Mouse (Mus musculus) CH12.LX (cell line): ENCODE measurements around the gene Atrnl1. TPM values are rescaled to one million over a fixed set of nuclear protein-coding genes. Genes with fewer than 3 reads are reported as not detected.

Source experiments
- DNase-seq: peaks from one replicate; pipeline ENCODE4 v3.0.0-alpha.2; 2013; ENCODE audit errors: extremely low read depth
- H3K27ac ChIP-seq: 2 replicates; pipeline ENCODE4 v1.5.1; 2012; ENCODE audit warnings: low read depth, mild to moderate bottlenecking, control low read depth, moderate library complexity; ENCODE audit not compliant: insufficient read depth
- H3K27me3 ChIP-seq: replicated peaks from 2 replicates; pipeline ENCODE3; 2012; ENCODE audit warnings: inconsistent platforms
- H3K36me3 ChIP-seq, 2 experiments: replicated peaks in 1 of 2; 2 replicates each; pipeline versions ENCODE3 to v1.6.1; 2012; ENCODE audit warnings: inconsistent platforms in 1 of 2, low read length in 1 of 2, mild to moderate bottlenecking in 1 of 2, mixed read lengths in 1 of 2, moderate library complexity in 1 of 2; ENCODE audit not compliant: control insufficient read depth in 1 of 2, insufficient read depth in 1 of 2
- H3K4me1 ChIP-seq, 2 experiments: 2 replicates each; pipeline ENCODE4 v1.6.1; 2012; ENCODE audit warnings: inconsistent platforms in 1 of 2, moderate library complexity in 1 of 2; ENCODE audit not compliant: insufficient read depth in 2 of 2, control insufficient read depth in 1 of 2
- H3K4me2 ChIP-seq: 2 replicates; pipeline ENCODE4 v1.6.1; 2012; ENCODE audit warnings: low read depth, mild to moderate bottlenecking, control low read depth; ENCODE audit not compliant: poor library complexity, insufficient read depth, severe bottlenecking
- H3K4me3 ChIP-seq, 3 experiments: fragments of 150-350 bp in 1 of 3; sonication (generic) in 1 of 3; replicated peaks in 1 of 3; 2 replicates each; pipeline versions ENCODE3 to v1.5.1; 2011 to 2012; ENCODE audit warnings: low read depth in 2 of 3, low read length in 2 of 3, mild to moderate bottlenecking in 2 of 3, moderate library complexity in 2 of 3, control low read depth in 1 of 3, improper control_type of control experiment in 1 of 3, inconsistent platforms in 1 of 3, mixed read lengths in 1 of 3; ENCODE audit not compliant: poor library complexity in 1 of 3
- H3K79me2 ChIP-seq: replicated peaks from 2 replicates; pipeline ENCODE4 v1.6.1; 2012; ENCODE audit warnings: mild to moderate bottlenecking, moderate library complexity; ENCODE audit not compliant: control insufficient read depth, poor library complexity, insufficient read depth, severe bottlenecking; ENCODE audit errors: extremely low read depth
- H3K9ac ChIP-seq: 2 replicates; pipeline ENCODE4 v1.6.1; 2012; ENCODE audit warnings: low read depth, mild to moderate bottlenecking, control low read depth, moderate library complexity; ENCODE audit not compliant: insufficient read depth
- H3K9me3 ChIP-seq: replicated peaks from 2 replicates; pipeline ENCODE3; 2012; ENCODE audit warnings: low read length, inconsistent platforms, mixed read lengths
- BHLHE40 ChIP-seq: IDR thresholded peaks from 2 replicates; pipeline ENCODE4 v1.6.1; 2011; ENCODE audit warnings: mild to moderate bottlenecking, low read depth, low read length, improper control_type of control experiment
- CHD1 ChIP-seq: IDR thresholded peaks from 2 replicates; pipeline ENCODE4 v1.6.1; 2012; ENCODE audit warnings: low read depth, low read length, improper control_type of control experiment, inconsistent platforms
- CHD2 ChIP-seq: IDR thresholded peaks from 2 replicates; pipeline ENCODE4 v1.6.1; 2011; ENCODE audit warnings: low read length, improper control_type of control experiment
- CTCF ChIP-seq, 2 experiments: IDR thresholded peaks in 1 of 2; conservative IDR thresholded peaks in 1 of 2; 2 replicates each; pipeline ENCODE4 v1.5.1; 2011 to 2012; ENCODE audit warnings: low read depth in 2 of 2, low read length in 2 of 2, improper control_type of control experiment in 1 of 2, inconsistent platforms in 1 of 2, mild to moderate bottlenecking in 1 of 2, moderate library complexity in 1 of 2
- E2F4 ChIP-seq: IDR thresholded peaks from 2 replicates; pipeline ENCODE4 v1.6.1; 2011; ENCODE audit warnings: low read depth, low read length, improper control_type of control experiment; ENCODE audit not compliant: insufficient replicate concordance
- ELF1 ChIP-seq: IDR thresholded peaks from 2 replicates; pipeline ENCODE4 v1.6.1; 2014; ENCODE audit warnings: low read depth, mild to moderate bottlenecking, inconsistent platforms, low read length, improper control_type of control experiment
- EP300 ChIP-seq: IDR thresholded peaks from 2 replicates; pipeline ENCODE4 v1.6.1; 2011; ENCODE audit warnings: low read length, improper control_type of control experiment
- ETS1 ChIP-seq: conservative IDR thresholded peaks from 2 replicates; pipeline ENCODE4 v1.6.1; 2012; ENCODE audit warnings: low read depth, mild to moderate bottlenecking, inconsistent platforms, low read length, improper control_type of control experiment, moderate library complexity
- GABPA ChIP-seq: IDR thresholded peaks from 2 replicates; pipeline ENCODE4 v1.6.1; 2012; ENCODE audit warnings: low read depth, low read length, improper control_type of control experiment, inconsistent platforms; ENCODE audit not compliant: insufficient replicate concordance
- HCFC1 ChIP-seq: IDR thresholded peaks from 2 replicates; pipeline ENCODE4 v1.6.1; 2012; ENCODE audit warnings: low read depth, mild to moderate bottlenecking, inconsistent platforms, low read length, improper control_type of control experiment
- IRF4 ChIP-seq: IDR thresholded peaks from 2 replicates; pipeline ENCODE4 v1.6.1; 2014; ENCODE audit warnings: low read depth, mild to moderate bottlenecking, inconsistent platforms, low read length, improper control_type of control experiment
- JUND ChIP-seq: conservative IDR thresholded peaks from 2 replicates; pipeline ENCODE4 v1.6.1; 2011; ENCODE audit warnings: low read depth, low read length, improper control_type of control experiment
- KAT2A ChIP-seq: IDR thresholded peaks from 2 replicates; pipeline ENCODE4 v1.6.1; 2012; ENCODE audit warnings: low read length, improper control_type of control experiment, inconsistent platforms; ENCODE audit not compliant: insufficient replicate concordance
- MAFK ChIP-seq: IDR thresholded peaks from 2 replicates; pipeline ENCODE4 v1.6.1; 2011; ENCODE audit warnings: low read length, improper control_type of control experiment; ENCODE audit not compliant: insufficient replicate concordance
- MAX ChIP-seq: IDR thresholded peaks from 2 replicates; pipeline ENCODE4 v1.6.1; 2011; ENCODE audit warnings: low read length, improper control_type of control experiment
- MAZ ChIP-seq: IDR thresholded peaks from 2 replicates; pipeline ENCODE4 v1.6.1; 2012; ENCODE audit warnings: low read depth, mild to moderate bottlenecking, inconsistent platforms, low read length, improper control_type of control experiment, moderate library complexity
- MXI1 ChIP-seq: IDR thresholded peaks from 2 replicates; pipeline ENCODE4 v1.6.1; 2011; ENCODE audit warnings: mild to moderate bottlenecking, low read depth, low read length, improper control_type of control experiment
- MYC ChIP-seq: IDR thresholded peaks from 2 replicates; pipeline ENCODE4 v1.6.1; 2011; ENCODE audit warnings: low read depth, mild to moderate bottlenecking, improper control_type of control experiment, low read length
- NELFE ChIP-seq: IDR thresholded peaks from 2 replicates; pipeline ENCODE4 v1.6.1; 2011; ENCODE audit warnings: low read depth, low read length, improper control_type of control experiment
- NRF1 ChIP-seq: IDR thresholded peaks from 2 replicates; pipeline ENCODE4 v1.6.1; 2014; ENCODE audit warnings: low read depth, mild to moderate bottlenecking, inconsistent platforms, low read length, improper control_type of control experiment, moderate library complexity
- PAX5 ChIP-seq: IDR thresholded peaks from 2 replicates; pipeline ENCODE4 v1.6.1; 2012; ENCODE audit warnings: low read length, inconsistent platforms, mixed read lengths
- POLR2A ChIP-seq: IDR thresholded peaks from 2 replicates; pipeline ENCODE4 v1.6.1; 2011; ENCODE audit warnings: low read depth, mild to moderate bottlenecking, improper control_type of control experiment, low read length
- POLR2AphosphoS2 ChIP-seq: IDR thresholded peaks from 2 replicates; pipeline ENCODE4 v1.6.1; 2011; ENCODE audit warnings: low read depth, low read length, improper control_type of control experiment
- RAD21 ChIP-seq: IDR thresholded peaks from 2 replicates; pipeline ENCODE4 v1.6.1; 2011; ENCODE audit warnings: low read depth, mild to moderate bottlenecking, low read length, improper control_type of control experiment, moderate library complexity
- RCOR1 ChIP-seq: conservative IDR thresholded peaks from 2 replicates; pipeline ENCODE4 v1.6.1; 2012; ENCODE audit warnings: low read depth, mild to moderate bottlenecking, inconsistent platforms, low read length, improper control_type of control experiment
- SIN3A ChIP-seq: IDR thresholded peaks from 2 replicates; pipeline ENCODE4 v1.6.1; 2012; ENCODE audit warnings: low read length, improper control_type of control experiment, inconsistent platforms
- SMC3 ChIP-seq: IDR thresholded peaks from 2 replicates; pipeline ENCODE4 v1.6.1; 2011; ENCODE audit warnings: low read depth, low read length, improper control_type of control experiment
- TBP ChIP-seq: conservative IDR thresholded peaks from 2 replicates; pipeline ENCODE4 v1.6.1; 2011; ENCODE audit warnings: low read depth, low read length, improper control_type of control experiment
- TCF12 ChIP-seq: IDR thresholded peaks from 2 replicates; pipeline ENCODE4 v1.6.1; 2014; ENCODE audit warnings: low read depth, mild to moderate bottlenecking, inconsistent platforms, low read length, improper control_type of control experiment
- UBTF ChIP-seq: IDR thresholded peaks from 2 replicates; pipeline ENCODE4 v1.6.1; 2012; ENCODE audit warnings: low read depth, mild to moderate bottlenecking, inconsistent platforms, low read length, improper control_type of control experiment, moderate library complexity
- USF1 ChIP-seq: IDR thresholded peaks from 2 replicates; pipeline ENCODE4 v1.6.1; 2014; ENCODE audit warnings: low read depth, mild to moderate bottlenecking, inconsistent platforms, low read length, improper control_type of control experiment
- USF2 ChIP-seq: conservative IDR thresholded peaks from 2 replicates; pipeline ENCODE4 v1.6.1; 2011; ENCODE audit warnings: low read depth, low read length, improper control_type of control experiment
- ZC3H11A ChIP-seq: IDR thresholded peaks from 2 replicates; pipeline ENCODE4 v1.6.1; 2012; ENCODE audit warnings: low read depth, mild to moderate bottlenecking, inconsistent platforms, low read length, improper control_type of control experiment
- ZKSCAN1 ChIP-seq: IDR thresholded peaks from 2 replicates; pipeline ENCODE4 v1.6.1; 2012; ENCODE audit warnings: low read depth, inconsistent platforms, low read length, improper control_type of control experiment, borderline replicate concordance
- ZMIZ1 ChIP-seq: IDR thresholded peaks from 2 replicates; pipeline ENCODE4 v1.6.1; 2012; ENCODE audit warnings: low read depth, mild to moderate bottlenecking, inconsistent platforms, low read length, improper control_type of control experiment
- ZNF384 ChIP-seq: IDR thresholded peaks from 2 replicates; pipeline ENCODE4 v1.6.1; 2012; ENCODE audit warnings: low read depth, low read length, improper control_type of control experiment, inconsistent platforms
- dilution Hi-C: fragments of 300-500 bp; cut with MboI; formaldehyde crosslinking; loops from 2 replicates; pipeline ENCODE4 v1.14.3; 2020; ENCODE audit warnings: low sequenced_read_pairs; ENCODE audit not compliant: extremely low pct_unique_long_range_greater_than_20kb, extremely low pct_ligation_motif_present
- in situ Hi-C: fragments of 300-500 bp; cut with MboI; formaldehyde crosslinking; loops from 3 replicates; pipeline ENCODE4 v1.14.3; 2019; ENCODE audit warnings: low sequenced_read_pairs, low pct_ligation_motif_present, low pct_unique_long_range_greater_than_20kb, mixed read lengths
- polyA plus RNA-seq: library from polyadenylated mRNA; unstranded; fragments of >175 nt; gene quantifications from 2 replicates; pipeline ENCODE4 v1.2.1, GENCODE M21; 2012; ENCODE audit warnings: low read depth; ENCODE audit not compliant: insufficient read length
- total RNA-seq, 2 experiments: library from RNA; depleted of rRNA; stranded (reverse); fragments of 300-350 nt in 1 of 2; fragments of >200 nt in 1 of 2; gene quantifications; 2 replicates each; pipeline ENCODE4 v1.2.3; 2012 to 2014

Gene Atrnl1
- total and polyA plus RNA-seq, 3 experiments = 1.9 TPM

GRCm38 (mm10) chr19:57642980-57643379 is 32.1 kb downstream of the Atrnl1 start:
- no peak overlapping the region for H3K4me3 ChIP-seq
- no peak overlapping the region for H3K27ac ChIP-seq
- dilution Hi-C loops (no loop called here), in situ Hi-C loops (loop anchor here (10.0 kb wide), 1 partner anchor 488 kb away; no protein-coding TSS in a partner anchor)
- H3K4me2 ChIP-seq = no peak overlapping the region
- no peak overlapping the region for H3K9ac ChIP-seq
- TF ChIP-seq SMC3 = peak; percentile 67
- peak; percentile 49; the same call in 1 of the 2 replicates for TF ChIP-seq JUND
- 0 out of 2 replicates have a peak, but pooled peaks have one; percentile 27 for TF ChIP-seq MYC
- no peak for TF ChIP-seq ZMIZ1
- no peak for TF ChIP-seq IRF4
- TF ChIP-seq CHD2 = no peak
- no peak for TF ChIP-seq EP300
- no peak for TF ChIP-seq ELF1
- TF ChIP-seq TCF12 = no peak
- TF ChIP-seq PAX5 = no peak
- TF ChIP-seq RAD21 = peak; percentile 96
- no peak for TF ChIP-seq POLR2A
- TF ChIP-seq ETS1 = no peak
- TF ChIP-seq USF1 = no peak
- TF ChIP-seq POLR2AphosphoS2 = no peak
- TF ChIP-seq CTCF (conservative IDR thresholded peaks at IDR 0.05 in 1 of 2, IDR thresholded peaks at IDR 0.05 in 1 of 2; ENCODE audit: low read depth in 2 of 2, low read length in 2 of 2) = peak in 1 of 2 experiments; percentile 79; a peak in 2 of 4 replicates
- no peak for TF ChIP-seq KAT2A
- no peak for TF ChIP-seq USF2
- no peak for TF ChIP-seq NRF1
- no peak for TF ChIP-seq CHD1
- no peak for TF ChIP-seq NELFE
- TF ChIP-seq BHLHE40 = no peak
- no peak for TF ChIP-seq ZKSCAN1
- TF ChIP-seq MAX = no peak
- TF ChIP-seq TBP = no peak
- TF ChIP-seq GABPA = no peak
- no peak for TF ChIP-seq MAFK
- TF ChIP-seq ZNF384 = peak; percentile 23; the same call in 1 of the 2 replicates
- TF ChIP-seq RCOR1 = no peak
- peak; percentile 69 for TF ChIP-seq ZC3H11A
- TF ChIP-seq MXI1 = no peak
- 0 out of 2 replicates have a peak, but pooled peaks have one; percentile 37 for TF ChIP-seq SIN3A
- TF ChIP-seq UBTF = no peak
- TF ChIP-seq HCFC1 = no peak
- TF ChIP-seq MAZ = no peak
- TF ChIP-seq E2F4 = 0 out of 2 replicates have a peak, but pooled peaks have one; percentile 66
- no peaks in the 10 kb centered on the region for H3K9me3 ChIP-seq
- H3K79me2 ChIP-seq = 0 out of 2 replicates have a peak, but pooled peaks cover 2% of the 10 kb centered on the region
- H3K4me1 ChIP-seq = no peaks in the 10 kb centered on the region
- H3K27me3 ChIP-seq = no peaks in the 10 kb centered on the region
- DNase-seq = peak; percentile 53
- peaks cover 0 to 4% of the 10 kb centered on the region in 2 experiments for H3K36me3 ChIP-seq
